Mouse (Mus musculus) cerebellum, adult 2 months (tissue): ENCODE data around the gene Fstl5.

Experiments used
- CTCF ChIP-seq: fragments of 200-500 bp; IDR thresholded peaks from 2 replicates; pipeline ENCODE4 v1.5.1; 2011; ENCODE audit warnings: low read depth, mild to moderate bottlenecking, control low read depth, low read length, moderate library complexity, borderline replicate concordance; ENCODE audit not compliant: insufficient read depth
- POLR2A ChIP-seq: fragments of 200-500 bp; IDR thresholded peaks from 2 replicates; pipeline ENCODE4 v1.6.1; 2011; ENCODE audit warnings: low read length, control low read depth, borderline replicate concordance; ENCODE audit not compliant: insufficient read depth

GRCm38 (mm10) chr3:76051124-76051523, 22.9 kb upstream of the Fstl5 start:
- TF ChIP-seq POLR2A (no peak), CTCF (no peak)
